Mouse (Mus musculus): ENCODE results near the gene Gtpbp3. TPM values are rescaled to one million over a fixed set of nuclear protein-coding genes. Genes with fewer than 3 reads are reported as not detected.
A peak's percentile ranks its signal among the peaks of the same experiment; 100 is the strongest.

Gene Gtpbp3
- 1 to 10 TPM; 3.9 to 5.1 TPM for polyA plus RNA-seq (2017; shearing (Covaris generic))

- peak; percentile 30 for ATAC-seq
These were observed at the start of gene Gtpbp3 for GRCm38 (mm10) chr8:71487691-71488445. TSS of gene Gtpbp3 (plus strand) at chr8:71488103.

DNA sequence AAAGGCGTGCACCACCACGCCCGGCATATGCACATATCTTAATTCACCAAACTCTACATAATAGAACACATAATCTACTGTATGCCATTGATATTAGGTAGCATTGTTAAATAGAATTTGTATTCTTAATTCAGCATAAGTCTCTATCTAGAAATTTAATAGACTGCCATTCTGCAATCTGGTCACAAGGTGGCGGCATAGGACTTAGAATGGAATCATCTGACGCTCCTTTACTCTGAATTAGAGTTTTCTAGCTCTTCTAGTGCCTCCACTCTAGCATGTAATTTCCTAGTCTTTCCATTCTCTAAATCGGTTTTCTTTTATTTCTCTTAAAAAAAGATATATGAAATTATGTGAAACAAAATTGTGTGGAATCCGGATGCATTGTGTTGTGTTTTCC lies 46.5 kb upstream of the Gtpbp3 start:
- peak; percentile 65 for ATAC-seq

GRCm38 (mm10) chr8:71445096-71445495 lies 42.8 kb upstream of the Gtpbp3 start:
- ATAC-seq: no peak

- ATAC-seq: no peak
These were observed 36.6 kb upstream of the Gtpbp3 start for GRCm38 (mm10) chr8:71451337-71451736.

- ATAC-seq: no peak
These were observed 36.1 kb upstream of the Gtpbp3 start for GRCm38 (mm10) chr8:71451777-71452176.

- no peak for ATAC-seq
These were observed 35.2 kb upstream of the Gtpbp3 start for GRCm38 (mm10) chr8:71452669-71453068.

DNA sequence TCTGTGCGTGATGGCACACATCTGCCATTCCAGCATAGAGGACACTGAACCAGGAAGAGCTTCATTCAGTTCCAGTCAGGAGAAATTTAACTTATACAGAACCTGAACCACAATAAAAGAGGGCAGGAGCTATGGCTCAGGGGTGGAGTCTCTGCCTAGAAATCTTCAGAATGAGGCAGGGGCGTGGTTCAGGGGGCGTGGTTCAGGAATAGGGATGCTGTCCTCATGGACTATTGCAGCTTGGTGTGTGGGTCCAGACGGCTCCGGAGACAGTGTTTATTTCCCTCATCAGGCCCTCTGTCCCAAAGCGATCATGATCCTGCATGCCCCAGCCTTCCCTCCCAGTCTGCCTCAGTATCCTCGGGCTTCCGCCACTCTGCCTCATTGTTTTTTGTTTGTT lies 33.2 kb upstream of the Gtpbp3 start:
- ATAC-seq: no peak

GRCm38 (mm10) chr8:71456906-71457305 lies 31.0 kb upstream of the Gtpbp3 start:
- ATAC-seq: no peak

GRCm38 (mm10) chr8:71457659-71458270 lies 30.1 kb upstream of the Gtpbp3 start:
- no peak for ATAC-seq

GRCm38 (mm10) chr8:71460716-71461115 lies 27.2 kb upstream of the Gtpbp3 start:
- ATAC-seq: no peak

DNA sequence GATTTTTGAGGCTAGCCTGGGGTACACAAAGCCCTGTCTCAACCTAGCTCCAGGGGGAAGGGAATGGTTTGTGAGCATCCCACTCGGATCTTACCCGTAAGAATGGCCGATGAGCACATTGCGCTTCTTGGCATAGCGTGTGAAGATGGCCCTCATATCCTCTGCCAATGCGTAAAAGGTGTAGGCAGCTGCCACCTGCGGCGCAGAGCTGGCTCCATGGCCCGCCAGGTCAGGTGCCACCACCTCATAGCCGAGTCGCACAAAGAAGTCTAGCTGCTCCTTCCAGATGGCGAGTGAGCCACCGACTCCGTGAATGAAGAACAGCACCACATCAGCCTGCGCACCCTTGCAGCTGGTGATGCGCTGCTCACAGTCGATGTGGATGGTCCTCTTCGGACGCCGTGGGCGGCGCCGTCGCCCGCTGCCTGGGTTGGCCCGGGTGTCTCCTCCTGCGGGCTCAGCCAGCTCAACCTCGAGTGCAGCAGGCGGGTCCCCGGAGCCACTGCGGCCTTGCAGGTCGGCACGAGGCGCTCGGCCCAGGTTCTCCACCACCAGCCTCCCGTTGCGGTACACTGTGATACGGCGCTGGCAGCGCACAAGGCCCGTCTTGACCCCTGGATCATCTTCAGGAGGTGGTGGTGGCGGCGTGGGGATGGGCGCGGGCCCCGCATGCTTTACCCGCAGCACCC lies 26.6 kb upstream of the Gtpbp3 start:
- no peak for ATAC-seq

- no peak for ATAC-seq
These were observed 25.7 kb upstream of the Gtpbp3 start for GRCm38 (mm10) chr8:71462191-71462590.

DNA sequence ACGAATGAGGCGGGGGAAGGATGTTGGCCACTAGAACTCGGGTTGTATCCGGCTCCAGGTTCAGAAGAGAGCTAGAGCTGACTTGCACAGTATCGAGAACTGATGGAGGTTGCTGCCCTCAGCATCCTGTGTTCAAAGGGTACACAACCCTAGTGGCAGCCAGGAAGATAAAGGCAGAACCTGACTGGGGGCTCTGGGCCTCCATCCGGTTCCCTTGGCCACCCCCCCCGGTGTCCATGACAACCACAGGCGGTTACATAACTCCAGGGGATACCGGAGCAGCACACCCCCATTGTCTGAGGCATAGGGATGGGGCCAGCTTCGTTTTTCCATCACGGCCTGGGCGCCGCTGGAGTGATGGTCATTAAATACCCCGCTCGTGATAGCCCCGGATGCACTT lies 25.1 kb upstream of the Gtpbp3 start:
- peak; percentile 88 for ATAC-seq

DNA sequence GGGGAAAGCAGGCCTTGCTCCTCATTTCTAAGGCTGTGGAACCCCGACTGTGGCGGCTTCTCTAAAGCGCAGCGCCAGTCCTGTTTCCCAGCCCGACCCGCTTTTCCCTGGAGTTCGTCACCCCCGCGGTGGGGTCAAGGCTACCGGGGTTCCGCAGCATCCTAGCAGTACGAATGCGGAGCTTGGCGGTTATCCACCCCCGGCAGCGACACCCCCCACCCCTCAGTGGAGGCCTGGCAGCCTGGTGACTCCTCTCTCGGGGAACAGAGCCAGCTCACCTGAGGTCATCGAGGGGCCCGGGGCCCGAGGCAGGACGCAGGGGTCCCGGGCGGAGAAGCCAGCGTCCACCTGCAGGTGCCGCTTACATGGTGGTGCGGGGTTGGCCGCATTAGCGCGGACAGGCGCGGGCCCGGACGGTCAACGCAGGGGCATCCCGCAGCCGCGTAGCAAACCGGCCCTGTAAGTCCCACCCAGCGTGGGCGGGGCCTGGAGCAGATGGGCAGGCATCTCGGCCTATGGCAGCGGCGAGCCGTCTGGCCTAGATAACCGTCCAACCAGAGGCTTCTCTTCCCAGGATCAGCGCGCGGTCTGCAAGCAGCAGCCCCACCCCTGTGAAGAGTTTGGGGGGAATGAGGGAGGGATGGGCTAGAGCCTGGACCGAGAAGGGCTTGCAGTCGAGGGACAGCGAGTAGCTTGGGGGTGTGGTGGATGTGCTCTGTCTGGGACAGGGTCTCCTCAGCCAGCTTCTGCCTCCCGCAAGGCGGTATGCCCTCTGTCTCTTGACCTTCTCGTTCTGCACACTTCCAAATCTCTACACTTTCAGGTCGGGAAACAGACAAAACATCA lies 24.5 kb upstream of the Gtpbp3 start, which contains the start of gene Abhd8:
TSS of gene Abhd8 (minus strand) at position 468 of the 846 bp plus-strand sequence.
- peak; percentile 33 for ATAC-seq

GRCm38 (mm10) chr8:71464513-71465500 lies 23.1 kb upstream of the Gtpbp3 start, which contains the start of gene Mrpl34:
TSS of gene Mrpl34 (plus strand) at chr8:71464959.
- peak; percentile 50 for ATAC-seq

DNA sequence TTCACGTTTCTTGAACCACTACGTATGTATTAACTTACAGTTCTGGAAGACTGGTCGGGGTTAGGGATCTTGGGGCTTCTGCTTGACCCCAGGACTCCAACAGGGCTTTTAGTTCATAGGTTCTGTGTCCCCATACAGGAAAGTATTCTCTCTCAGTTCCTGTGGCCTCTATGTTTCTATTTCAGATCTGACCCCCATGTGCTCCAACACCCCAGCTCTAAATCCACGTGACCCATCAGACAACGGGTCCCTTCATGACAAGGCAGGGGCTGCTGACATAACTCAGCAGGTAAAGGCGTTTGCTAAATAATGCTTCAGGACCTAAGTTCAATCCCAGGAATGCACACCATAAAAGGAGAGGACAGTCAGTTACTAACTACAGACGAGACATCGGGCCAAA lies 22.2 kb upstream of the Gtpbp3 start:
- ATAC-seq: no peak

GRCm38 (mm10) chr8:71466198-71466597 lies 21.7 kb upstream of the Gtpbp3 start:
- ATAC-seq: no peak

- no peak for ATAC-seq
These were observed 20.7 kb upstream of the Gtpbp3 start for GRCm38 (mm10) chr8:71467201-71467600.

- no peak for ATAC-seq
These were observed 19.9 kb upstream of the Gtpbp3 start for GRCm38 (mm10) chr8:71468001-71468400.

GRCm38 (mm10) chr8:71468916-71469315 lies 19.0 kb upstream of the Gtpbp3 start, which contains the start of gene Dda1:
TSS of gene Dda1 (plus strand) at chr8:71469199.
- peak; percentile 80 for ATAC-seq

DNA sequence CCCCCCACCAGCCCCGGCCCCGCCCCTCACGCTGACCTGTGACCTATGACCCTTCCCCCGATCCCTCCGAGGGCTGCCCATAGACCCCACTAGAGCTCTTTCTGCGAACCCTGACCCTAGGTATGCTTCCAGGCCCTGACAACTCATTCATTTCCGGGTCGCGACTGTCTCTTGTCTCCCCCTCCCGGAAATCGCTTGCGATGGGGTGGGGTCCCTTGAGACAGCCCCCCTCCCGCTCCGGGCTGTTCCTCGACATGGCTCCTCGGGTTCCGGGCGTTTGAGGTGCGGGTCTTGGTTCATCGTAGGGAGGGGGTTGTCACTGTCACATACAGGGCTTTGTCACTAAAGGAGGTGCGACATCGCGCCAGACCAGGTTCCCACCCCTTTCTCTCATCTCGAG lies 18.5 kb upstream of the Gtpbp3 start:
- ATAC-seq: no peak

Data from activated CD4-positive, CD25-positive, alpha-beta regulatory T cell, adult 4 months (primary cell).